Mouse (Mus musculus) kidney, postnatal 25 days (tissue): ENCODE measurements around the gene Kcnj14.

ENCODE experiments used
- DNase-seq, 2 experiments: peaks; one replicate each; pipeline ENCODE4 v3.0.0; 2021; ENCODE audit warnings: mixed read lengths in 2 of 2

Gene Kcnj14

GRCm38 (mm10) chr7:45794971-45795370, 29.6 kb downstream of the Kcnj14 start:
- DNase-seq = no peak

- DNase-seq = no peak
Measured at GRCm38 (mm10) chr7:45793969-45794585, 30.5 kb downstream of the Kcnj14 start.

DNA sequence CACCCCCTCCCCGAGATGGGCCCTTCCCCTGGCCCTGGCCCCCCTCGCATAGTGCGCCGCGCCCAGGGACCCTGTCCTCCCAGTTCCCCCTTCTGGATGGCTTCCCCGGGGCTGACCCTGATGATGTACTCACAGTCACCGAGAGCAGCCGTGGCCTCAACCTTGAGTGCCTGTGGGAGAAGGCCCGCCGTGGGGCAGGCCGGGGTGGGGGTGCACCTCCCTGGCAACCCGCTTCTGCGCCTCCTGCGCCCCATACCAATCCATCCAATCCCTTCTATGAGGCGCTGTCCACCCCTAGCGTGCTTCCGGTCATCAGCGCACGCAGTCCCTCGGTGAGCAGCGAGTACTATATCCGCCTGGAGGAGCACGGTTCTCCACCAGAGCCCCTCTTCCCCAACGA, 31.3 kb downstream of the Kcnj14 start:
- DNase-seq = no peak

- DNase-seq = no peak
Measured at GRCm38 (mm10) chr7:45791756-45792490, 32.7 kb downstream of the Kcnj14 start.

GRCm38 (mm10) chr7:45790721-45791120, 33.9 kb downstream of the Kcnj14 start:
- DNase-seq = peak; percentile 50 to 76

- peak in 1 of 2 experiments; percentile 31 for DNase-seq
Measured at GRCm38 (mm10) chr7:45787642-45788041, 36.9 kb downstream of the Kcnj14 start.

- peak in 1 of 2 experiments; percentile 59 for DNase-seq
Measured at GRCm38 (mm10) chr7:45786661-45787413, 37.7 kb downstream of the Kcnj14 start.

DNA sequence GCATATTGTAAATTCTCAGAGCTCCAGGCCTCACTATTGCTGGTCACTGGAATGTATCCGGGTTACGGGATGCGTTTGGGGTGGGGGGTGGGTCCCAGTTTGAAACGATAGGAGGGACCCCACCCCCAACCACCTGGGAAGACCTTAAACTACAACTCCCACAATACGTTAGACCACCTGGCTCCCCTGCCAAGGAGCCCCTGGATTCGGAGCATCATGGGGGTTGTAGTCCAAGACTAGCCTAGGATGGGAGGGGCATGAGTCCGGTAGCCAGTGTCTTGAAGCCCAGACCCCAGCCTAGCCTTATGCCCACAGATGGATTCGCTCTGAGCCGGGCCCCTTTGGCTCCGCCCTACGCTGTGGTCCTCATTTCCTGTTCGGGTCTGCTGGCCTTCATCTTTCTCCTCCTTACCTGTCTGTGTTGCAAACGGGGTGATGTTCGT, 38.4 kb downstream of the Kcnj14 start:
- DNase-seq = peak in 1 of 2 experiments; percentile 53

DNA sequence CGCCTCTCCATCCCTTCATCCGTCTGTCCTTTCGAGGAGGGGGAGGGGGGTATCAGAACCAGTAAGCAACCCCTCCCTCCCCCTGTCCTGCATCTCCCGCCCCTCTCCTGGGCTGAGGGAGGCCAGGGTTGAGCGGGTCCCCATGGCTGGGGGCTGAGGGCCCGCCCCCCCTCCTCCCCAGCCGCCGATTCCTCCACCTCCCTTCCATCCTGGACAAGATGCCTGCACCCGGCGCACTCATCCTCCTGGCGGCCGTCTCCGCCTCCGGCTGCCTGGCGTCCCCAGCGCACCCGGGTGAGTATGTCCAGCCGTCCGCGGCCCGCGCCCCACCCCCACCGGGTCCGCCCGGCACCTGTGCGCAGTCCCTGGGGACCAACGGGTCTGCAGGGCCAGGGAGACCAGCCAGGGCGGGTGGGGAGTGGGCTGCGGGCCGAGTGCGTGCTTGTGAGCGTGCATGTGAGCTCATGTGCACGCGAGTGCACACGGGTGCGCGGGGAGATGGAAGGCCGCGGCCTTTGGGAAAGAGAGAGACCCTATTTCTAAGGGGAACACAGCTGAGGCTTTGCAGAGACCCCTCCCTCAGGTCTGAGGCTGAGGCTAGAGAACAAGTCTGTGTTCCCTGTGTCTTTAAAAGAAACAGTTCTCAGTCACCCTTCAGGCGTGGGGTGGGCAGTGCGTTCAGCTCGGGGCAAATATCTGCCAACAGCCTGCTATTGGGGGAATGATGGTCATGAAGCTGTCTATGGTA, 39.0 kb downstream of the Kcnj14 start:
- peak in 1 of 2 experiments; percentile 59 for DNase-seq

GRCm38 (mm10) chr7:45784524-45785372, 39.8 kb downstream of the Kcnj14 start, which contains the start of gene Sult2b1:
Sult2b1 (minus strand) TSS chr7:45784669.
- peak; percentile 75 to 84 for DNase-seq

DNA sequence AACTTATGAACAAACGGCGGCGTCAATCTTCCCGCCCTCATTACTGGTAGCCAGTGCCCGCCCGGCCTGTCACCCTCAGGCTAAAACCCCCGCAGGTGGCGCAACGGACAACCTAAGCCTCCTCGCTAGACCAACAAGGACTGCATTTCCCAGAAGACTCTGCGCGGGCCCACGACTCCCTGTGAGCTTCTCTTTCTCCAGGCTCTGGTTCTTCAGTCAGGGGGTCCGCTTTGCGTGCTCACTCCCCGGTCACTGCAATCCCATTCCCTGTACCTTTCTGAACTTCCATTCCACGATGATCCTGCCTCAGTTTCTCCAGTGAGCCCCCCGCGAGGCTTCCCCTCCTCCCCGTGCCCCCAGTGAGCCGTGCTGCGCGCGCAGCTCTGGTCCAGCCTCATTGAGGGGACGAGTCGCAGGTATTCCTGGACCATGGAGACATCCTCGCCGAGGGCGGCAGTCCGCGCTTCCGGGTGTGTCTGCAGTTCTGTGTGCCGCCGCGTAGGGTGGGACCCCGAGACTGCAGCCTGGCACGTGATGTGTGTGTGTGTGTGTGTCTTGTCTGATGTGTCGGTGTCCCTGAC, 41.0 kb downstream of the Kcnj14 start, which contains the start of gene Lmtk3:
Lmtk3 (plus strand) TSS at position 228 of the 581 bp plus-strand sequence.
- peak; percentile 69 to 79 for DNase-seq

- peak in 1 of 2 experiments; percentile 37 for DNase-seq
Measured at GRCm38 (mm10) chr7:45782271-45782670, 42.3 kb downstream of the Kcnj14 start.

DNA sequence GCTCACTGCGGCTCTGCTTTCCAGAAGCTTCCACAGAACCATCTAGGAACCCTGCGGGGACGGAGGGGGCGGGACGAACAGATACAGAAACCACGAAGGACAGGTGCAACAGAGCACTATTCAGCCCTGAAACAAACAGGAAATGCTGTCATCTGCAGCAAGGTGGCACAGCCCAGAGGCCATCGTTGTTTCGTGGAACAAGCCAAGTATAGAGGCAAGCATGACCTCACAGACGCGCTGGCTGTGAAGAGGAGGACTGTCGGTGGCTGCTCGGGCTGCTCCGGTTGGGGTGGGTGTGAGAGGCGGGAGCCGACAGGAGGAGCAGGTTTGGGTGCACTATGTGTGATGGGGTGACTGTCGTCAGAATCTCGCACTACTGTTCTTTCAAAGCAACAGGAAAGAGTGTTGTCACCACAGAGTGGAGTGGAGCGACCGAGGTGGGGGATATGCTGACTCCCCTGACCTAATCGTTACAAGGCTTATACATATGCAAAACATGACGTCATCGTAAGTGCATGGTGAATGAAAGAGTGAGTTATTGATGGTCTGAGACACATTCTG, 45.4 kb downstream of the Kcnj14 start:
- DNase-seq = peak in 1 of 2 experiments; percentile 36

- no peak for DNase-seq
Measured at GRCm38 (mm10) chr7:45775237-45775636, 49.3 kb downstream of the Kcnj14 start.

- no peak for DNase-seq
Measured at GRCm38 (mm10) chr7:45771101-45771500, 53.5 kb downstream of the Kcnj14 start.

DNA sequence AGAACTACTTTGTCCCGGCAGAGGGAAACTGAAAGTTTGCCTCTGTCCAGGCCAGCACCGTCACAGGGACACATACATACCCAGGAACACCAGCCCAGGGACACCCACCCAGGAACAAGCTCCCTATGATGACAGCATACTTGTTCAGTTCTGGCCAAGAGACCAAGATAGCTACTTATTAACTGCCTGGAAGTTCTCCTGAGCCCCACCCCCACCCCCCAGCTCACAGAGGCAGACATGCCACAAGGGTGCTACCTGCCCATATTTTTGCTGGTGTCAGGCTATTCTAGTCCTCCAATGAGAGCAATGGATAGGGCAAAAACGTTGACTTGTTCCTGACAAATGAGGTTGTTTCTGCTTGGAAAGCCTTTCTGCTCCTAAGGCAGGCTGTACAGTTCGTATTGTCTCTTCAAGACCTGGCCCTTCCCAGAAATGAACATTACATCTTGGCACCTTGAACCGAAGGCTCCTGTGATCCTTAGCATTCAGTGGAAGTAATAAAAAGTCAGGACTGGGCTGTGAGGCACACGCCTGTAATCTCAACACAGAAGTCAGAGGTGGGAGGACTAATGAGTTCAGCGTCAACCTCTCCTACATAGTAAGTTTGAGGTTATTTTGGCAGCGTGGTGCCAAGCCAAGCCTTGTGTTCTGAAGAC, 54.0 kb downstream of the Kcnj14 start:
- DNase-seq = no peak

GRCm38 (mm10) chr7:45767500-45767899, 57.1 kb downstream of the Kcnj14 start:
- DNase-seq = no peak

DNA sequence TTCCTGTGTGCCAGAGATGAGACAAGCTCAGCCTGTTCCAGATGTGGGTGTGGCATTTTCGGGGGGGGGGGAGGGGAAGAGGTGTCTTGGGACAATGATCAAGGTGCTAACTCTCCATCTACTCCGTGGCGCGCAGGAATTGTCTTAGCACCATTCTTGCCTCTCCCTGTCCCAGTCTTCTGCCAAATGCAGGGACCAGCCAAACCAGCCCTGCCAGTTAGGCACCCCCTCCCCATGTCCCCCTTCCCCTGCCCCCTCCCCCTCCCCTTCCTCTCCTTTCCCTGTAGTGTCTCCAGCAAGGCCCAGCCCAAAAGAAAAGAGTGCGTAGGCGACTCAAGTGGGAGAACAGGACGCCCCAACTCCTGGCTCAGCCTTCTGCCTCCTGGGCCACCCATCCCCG, 57.8 kb downstream of the Kcnj14 start:
- DNase-seq = no peak
